Mouse (Mus musculus): ENCODE data around the gene Gm42878.

DNA sequence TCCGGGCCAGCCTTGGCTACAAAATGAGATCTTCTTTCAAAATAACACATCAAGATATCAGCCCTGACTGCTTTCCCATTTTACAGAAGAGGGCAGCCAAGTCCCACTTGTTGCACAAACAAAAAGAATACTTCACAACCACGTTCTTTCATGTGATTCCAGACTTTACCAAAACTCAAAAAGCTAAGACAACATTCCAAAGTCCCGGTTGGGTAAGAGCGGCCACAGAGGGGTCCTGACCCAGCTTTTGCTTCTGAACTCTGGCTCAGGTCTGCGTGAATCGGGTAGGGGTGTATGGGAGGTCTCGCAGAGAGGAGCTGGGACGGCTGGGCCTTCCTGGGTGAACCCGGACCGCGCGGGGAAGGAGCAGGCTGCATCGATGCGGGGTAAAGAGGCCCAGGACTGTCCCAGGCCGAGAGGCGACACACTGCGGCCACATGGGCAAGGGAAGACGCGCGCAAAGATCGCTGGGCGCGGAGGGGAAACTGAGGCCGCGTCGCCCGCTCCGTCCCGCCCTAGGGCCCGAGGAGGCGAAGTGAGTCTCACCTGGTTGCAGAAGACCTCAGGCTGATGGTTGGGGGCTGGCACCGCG is 47.6 kb upstream of the Gm42878 start:
- TF ChIP-seq CTCF (IDR thresholded peaks at IDR 0.05; ENCODE audit: borderline replicate concordance, control insufficient read depth, extremely low read depth, insufficient read depth, low read length, poor library complexity) (no peak), POLR2A (IDR thresholded peaks at IDR 0.05; ENCODE audit: control insufficient read depth, extremely low read depth, insufficient read depth, low read length, poor library complexity) (no peak)
